Mouse (Mus musculus): ENCODE results near the gene Tax1bp1. TPM values are rescaled to one million over a fixed set of nuclear protein-coding genes. Genes with fewer than 3 reads are reported as not detected.

Gene Tax1bp1
- polyA plus RNA-seq, 1 experiment from 2014 or later, result 144 TPM

GRCm38 (mm10) chr6:52682607-52683006 lies 30.9 kb upstream of the Tax1bp1 start:
- no peaks in the 10 kb centered on the region for H3K27me3 ChIP-seq
- H3K4me1 ChIP-seq, result no peaks in the 10 kb centered on the region
- no peak for ATAC-seq (ENCODE audit: low FRiP score)
- H3K27ac ChIP-seq, result no peak overlapping the region
- no peak overlapping the region for H3K4me3 ChIP-seq
- H3K4me2 ChIP-seq (replicated peaks), result no peak overlapping the region
- 92% methylated on average over 3 of the region's 3 CpGs for WGBS
- H3K9ac ChIP-seq, result no peak overlapping the region
- H3K36me3 ChIP-seq, result no peaks in the 10 kb centered on the region
- H3K9me3 ChIP-seq (replicated peaks), result no peaks in the 10 kb centered on the region

DNA sequence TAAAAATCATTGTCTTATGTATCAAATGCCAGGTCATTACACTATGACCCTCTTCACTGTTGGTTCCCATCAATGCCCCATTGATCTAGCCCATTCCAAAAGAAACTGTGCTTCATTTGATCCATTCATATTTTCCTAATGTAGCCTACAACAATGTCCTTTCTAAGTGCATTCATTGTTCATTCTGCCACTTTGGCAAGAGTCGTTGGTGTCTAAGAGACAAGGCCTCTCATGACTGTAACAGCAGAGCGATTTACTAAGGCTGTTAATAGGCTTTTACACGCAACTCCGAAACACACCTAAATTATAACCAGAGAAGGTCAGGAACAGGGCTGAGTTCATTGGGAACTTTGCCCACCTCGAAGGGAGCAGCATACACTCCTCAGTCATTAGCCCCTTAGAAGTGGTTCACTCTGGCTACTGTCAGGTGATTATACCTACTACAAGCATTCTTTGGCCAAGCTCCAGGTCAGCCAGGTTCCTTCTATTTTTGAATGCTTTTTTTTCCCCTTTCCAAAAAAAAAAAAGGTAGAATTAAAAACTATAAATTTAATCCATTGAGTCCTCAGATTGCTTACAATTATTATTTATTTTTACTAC lies 26.5 kb upstream of the Tax1bp1 start:
- H3K4me2 ChIP-seq (replicated peaks), result no peak overlapping the region
- 77% methylated on average over 5 of the region's 5 CpGs for WGBS
- H3K27me3 ChIP-seq, result no peaks in the 10 kb centered on the region
- H3K36me3 ChIP-seq, result no peaks in the 10 kb centered on the region
- no peak overlapping the region for H3K9ac ChIP-seq
- H3K4me1 ChIP-seq, result no peaks in the 10 kb centered on the region
- no peak overlapping the region for H3K4me3 ChIP-seq
- H3K9me3 ChIP-seq (replicated peaks), result no peaks in the 10 kb centered on the region
- ATAC-seq (ENCODE audit: low FRiP score), result no peak
- no peak overlapping the region for H3K27ac ChIP-seq

DNA sequence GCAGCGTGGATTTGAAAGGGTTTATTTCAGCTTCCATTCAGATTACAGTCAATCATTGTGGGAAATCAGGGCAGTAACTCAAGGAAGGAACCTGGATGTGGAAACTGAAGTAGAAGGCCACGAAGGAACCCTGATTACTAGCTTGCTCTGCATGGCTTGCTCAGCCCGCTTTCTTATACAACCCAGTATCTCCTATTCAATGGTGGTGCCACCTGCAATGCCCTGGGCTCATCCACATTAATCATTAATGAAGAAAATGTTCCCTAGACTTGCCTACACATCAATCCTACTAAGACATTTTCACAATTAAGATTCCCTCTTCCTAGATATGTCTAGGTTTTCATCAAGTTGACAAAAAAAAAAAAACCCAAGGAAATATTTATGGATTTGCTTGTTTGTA lies 23.2 kb upstream of the Tax1bp1 start:
- 81% methylated on average over 3 of the region's 3 CpGs for WGBS
- no peak overlapping the region for H3K27ac ChIP-seq
- no peak for ATAC-seq (ENCODE audit: low FRiP score)

DNA sequence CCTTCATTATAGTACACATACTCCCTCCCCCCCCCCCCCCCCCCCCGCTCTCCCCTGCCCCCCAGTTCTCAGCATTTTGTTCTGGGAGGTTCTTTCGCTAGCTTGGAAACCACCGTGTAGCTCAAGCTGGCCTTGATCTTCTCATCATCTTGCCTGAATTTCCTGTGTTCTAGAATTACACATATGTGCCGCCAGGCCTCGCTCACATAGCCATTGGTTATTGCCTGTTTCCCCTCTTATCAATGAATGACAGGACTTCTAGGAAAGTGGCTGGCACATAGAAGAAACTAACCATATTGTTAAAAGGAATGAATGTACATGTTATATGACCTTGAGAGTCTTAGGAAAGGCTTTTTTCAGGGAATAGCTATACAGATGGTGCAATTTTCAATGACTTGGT lies 21.7 kb upstream of the Tax1bp1 start:
- ATAC-seq (ENCODE audit: low FRiP score), result no peak
- 88% methylated on average over 4 of the region's 5 CpGs for WGBS
- Histone ChIP-seq H3K36me3 (no peaks in the 10 kb centered on the region), H3K4me2 (replicated peaks) (no peak overlapping the region), H3K4me3 (no peak overlapping the region), H3K4me1 (no peaks in the 10 kb centered on the region), H3K27me3 (no peaks in the 10 kb centered on the region), H3K9me3 (replicated peaks) (no peaks in the 10 kb centered on the region), H3K9ac (no peak overlapping the region), H3K27ac (no peak overlapping the region)

More for the DNA sequence above, 23.2 kb upstream of the Tax1bp1 start:
- Histone ChIP-seq H3K36me3 (no peaks in the 10 kb centered on the region), H3K4me3 (no peak overlapping the region), H3K27me3 (no peaks in the 10 kb centered on the region), H3K4me2 (replicated peaks) (no peak overlapping the region), H3K9me3 (replicated peaks) (no peaks in the 10 kb centered on the region), H3K4me1 (no peaks in the 10 kb centered on the region), H3K9ac (no peak overlapping the region)

DNA sequence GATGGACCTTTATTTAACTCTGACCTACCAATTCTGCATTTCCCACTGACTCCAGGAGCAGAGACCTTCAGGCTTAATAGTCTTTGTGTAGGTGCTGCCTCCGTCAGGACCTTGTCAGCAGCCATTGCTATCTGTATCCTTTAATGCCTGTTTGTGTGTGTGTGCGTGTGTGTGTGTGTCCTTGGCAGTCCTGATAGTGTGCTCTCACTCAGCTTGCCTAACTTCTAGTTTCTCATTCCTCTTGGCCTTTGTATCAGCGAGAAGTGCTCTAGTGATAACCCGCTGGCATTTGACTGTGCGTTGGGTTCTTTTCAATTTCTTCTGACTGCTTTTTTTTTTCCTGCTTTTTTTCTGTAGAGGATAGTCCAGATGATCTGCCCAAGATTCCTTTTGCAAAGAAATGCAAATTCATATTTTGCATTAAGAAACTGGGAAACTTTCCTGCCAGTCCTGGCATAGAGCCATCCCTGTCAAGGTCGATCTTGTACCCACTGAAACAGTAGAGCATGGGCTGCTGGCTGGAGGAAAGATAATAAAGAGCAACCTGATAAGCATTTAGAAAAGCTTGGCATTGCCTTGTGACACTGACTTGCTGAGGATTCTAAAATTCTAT lies 21.0 kb upstream of the Tax1bp1 start:
- no peaks in the 10 kb centered on the region for H3K36me3 ChIP-seq
- H3K4me3 ChIP-seq, result no peak overlapping the region
- H3K27me3 ChIP-seq, result no peaks in the 10 kb centered on the region
- no peaks in the 10 kb centered on the region for H3K9me3 ChIP-seq (replicated peaks)
- H3K4me2 ChIP-seq (replicated peaks), result no peak overlapping the region
- 93% methylated on average over 6 of the region's 6 CpGs for WGBS
- no peak overlapping the region for H3K9ac ChIP-seq
- no peak for ATAC-seq (ENCODE audit: low FRiP score)
- no peaks in the 10 kb centered on the region for H3K4me1 ChIP-seq
- no peak overlapping the region for H3K27ac ChIP-seq

DNA sequence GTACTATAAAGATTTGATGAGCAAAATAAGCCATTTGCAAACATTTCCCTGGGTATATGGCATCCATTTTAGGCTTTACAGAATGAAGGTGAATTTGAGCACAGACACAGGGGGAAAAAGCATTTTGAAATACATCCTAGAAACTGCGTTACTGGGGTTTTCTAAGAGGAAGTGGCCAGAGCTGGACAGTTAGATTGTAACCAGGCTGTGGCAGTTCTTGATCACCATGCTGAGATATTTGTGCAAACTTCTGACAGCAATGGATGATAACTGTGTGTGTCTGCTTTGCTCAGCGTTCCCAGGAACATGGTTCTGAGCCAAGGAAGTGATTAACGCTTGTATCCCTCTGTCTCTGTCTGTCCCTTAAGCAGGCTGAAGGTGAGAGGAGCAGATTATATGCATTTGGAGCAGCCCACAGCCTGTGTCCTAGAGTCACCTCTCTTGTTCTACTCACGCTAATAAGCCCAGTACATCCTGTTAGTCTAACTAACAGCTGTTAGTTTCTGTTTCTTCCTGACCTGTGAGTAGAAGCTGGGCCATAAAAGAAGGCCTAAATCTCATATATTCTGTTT lies 15.5 kb upstream of the Tax1bp1 start:
- H3K9me3 ChIP-seq (replicated peaks), result no peaks in the 10 kb centered on the region
- H3K27ac ChIP-seq, result no peak overlapping the region
- no peak overlapping the region for H3K4me2 ChIP-seq (replicated peaks)
- H3K4me1 ChIP-seq, result no peaks in the 10 kb centered on the region
- H3K9ac ChIP-seq, result no peak overlapping the region
- H3K36me3 ChIP-seq, result no peaks in the 10 kb centered on the region
- no peaks in the 10 kb centered on the region for H3K27me3 ChIP-seq
- H3K4me3 ChIP-seq, result no peak overlapping the region
- ATAC-seq (ENCODE audit: low FRiP score), result no peak
- WGBS, result 72% methylated on average over 4 of the region's 4 CpGs

GRCm38 (mm10) chr6:52699050-52699449 lies 14.5 kb upstream of the Tax1bp1 start:
- no peaks in the 10 kb centered on the region for H3K36me3 ChIP-seq

GRCm38 (mm10) chr6:52699899-52700298 lies 13.6 kb upstream of the Tax1bp1 start:
- Histone ChIP-seq H3K4me2 (replicated peaks) (no peak overlapping the region), H3K36me3 (no peaks in the 10 kb centered on the region), H3K9me3 (replicated peaks) (no peaks in the 10 kb centered on the region), H3K9ac (no peak overlapping the region), H3K4me3 (no peak overlapping the region), H3K27me3 (no peaks in the 10 kb centered on the region), H3K27ac (no peak overlapping the region), H3K4me1 (no peaks in the 10 kb centered on the region)
- ATAC-seq (ENCODE audit: low FRiP score), result no peak
- 88% methylated on average over 4 of the region's 4 CpGs for WGBS

More at GRCm38 (mm10) chr6:52699050-52699449, 14.5 kb upstream of the Tax1bp1 start:
- WGBS, result 86% methylated on average over 1 of the region's 1 CpGs
- H3K27me3 ChIP-seq, result no peaks in the 10 kb centered on the region
- no peak overlapping the region for H3K27ac ChIP-seq
- no peaks in the 10 kb centered on the region for H3K9me3 ChIP-seq (replicated peaks)
- ATAC-seq (ENCODE audit: low FRiP score), result no peak
- H3K9ac ChIP-seq, result no peak overlapping the region
- H3K4me2 ChIP-seq (replicated peaks), result no peak overlapping the region
- no peak overlapping the region for H3K4me3 ChIP-seq
- no peaks in the 10 kb centered on the region for H3K4me1 ChIP-seq

DNA sequence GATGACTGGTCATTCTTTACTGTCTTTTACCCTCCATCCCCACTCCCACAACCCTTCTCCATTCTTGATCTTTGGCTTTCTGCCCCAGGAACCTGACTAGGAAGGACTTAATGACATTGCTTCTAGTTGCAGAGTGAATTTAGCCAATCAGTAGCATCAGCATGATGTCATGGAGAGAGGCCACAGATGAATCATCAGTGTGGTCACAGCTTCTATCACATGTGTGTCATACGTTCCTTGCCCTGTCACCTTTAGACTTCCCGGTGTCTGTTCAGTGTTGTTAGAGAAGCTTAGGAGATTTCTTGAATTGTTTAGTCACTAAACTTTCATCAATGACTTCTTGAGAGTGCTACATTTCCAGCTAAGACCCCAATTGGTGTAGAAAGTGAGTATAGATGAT lies 10.3 kb upstream of the Tax1bp1 start:
- H3K4me1 ChIP-seq, result no peaks in the 10 kb centered on the region
- no peak overlapping the region for H3K27ac ChIP-seq
- H3K36me3 ChIP-seq, result no peaks in the 10 kb centered on the region
- ATAC-seq (ENCODE audit: low FRiP score), result no peak
- H3K9me3 ChIP-seq (replicated peaks), result no peaks in the 10 kb centered on the region
- WGBS, result 93% methylated on average over 2 of the region's 2 CpGs
- no peak overlapping the region for H3K9ac ChIP-seq
- no peak overlapping the region for H3K4me2 ChIP-seq (replicated peaks)
- H3K27me3 ChIP-seq, result no peaks in the 10 kb centered on the region
- H3K4me3 ChIP-seq, result no peak overlapping the region

- Histone ChIP-seq H3K27me3 (no peaks in the 10 kb centered on the region), H3K4me2 (replicated peaks) (no peak overlapping the region), H3K4me1 (no peaks in the 10 kb centered on the region), H3K9ac (no peak overlapping the region), H3K36me3 (no peaks in the 10 kb centered on the region), H3K9me3 (replicated peaks) (no peaks in the 10 kb centered on the region), H3K27ac (no peak overlapping the region), H3K4me3 (no peak overlapping the region)
- ATAC-seq (ENCODE audit: low FRiP score), result no peak
These were observed 8.2 kb upstream of the Tax1bp1 start for GRCm38 (mm10) chr6:52705280-52705679.

DNA sequence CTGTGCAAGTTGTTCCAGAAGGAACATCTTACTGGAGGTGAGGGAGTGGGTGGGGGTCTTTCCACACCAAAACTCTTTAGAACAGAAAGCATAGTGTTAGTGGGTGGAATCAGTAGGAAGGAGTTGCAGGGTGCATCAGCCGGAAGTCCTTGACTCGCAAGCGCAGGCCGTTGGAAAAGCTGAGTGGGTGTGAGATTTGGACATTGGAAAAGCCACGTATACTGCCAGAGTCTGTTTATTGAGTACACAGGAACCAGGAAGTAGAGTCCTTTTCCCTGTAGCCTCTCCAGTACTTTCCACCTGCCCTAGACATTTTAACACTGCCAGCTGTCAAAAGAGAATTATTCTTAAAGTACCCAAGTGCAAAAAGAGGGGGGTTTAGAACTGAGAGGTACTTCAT lies 5.7 kb upstream of the Tax1bp1 start:
- Histone ChIP-seq H3K27me3 (no peaks in the 10 kb centered on the region), H3K9ac (no peak overlapping the region), H3K4me3 (no peak overlapping the region), H3K4me1 (no peaks in the 10 kb centered on the region), H3K27ac (no peak overlapping the region), H3K36me3 (no peaks in the 10 kb centered on the region), H3K9me3 (replicated peaks) (no peaks in the 10 kb centered on the region), H3K4me2 (replicated peaks) (no peak overlapping the region)
- ATAC-seq (ENCODE audit: low FRiP score), result no peak
- 92% methylated on average over 5 of the region's 5 CpGs for WGBS

GRCm38 (mm10) chr6:52712563-52712962 lies 966 bp upstream of the Tax1bp1 start:
- H3K4me2 ChIP-seq (replicated peaks), result no peak overlapping the region
- H3K36me3 ChIP-seq, result no peaks in the 10 kb centered on the region
- no peak overlapping the region for H3K4me3 ChIP-seq
- H3K27ac ChIP-seq, result no peak overlapping the region
- no peak for ATAC-seq (ENCODE audit: low FRiP score)
- no peaks in the 10 kb centered on the region for H3K9me3 ChIP-seq (replicated peaks)
- WGBS, result 74% methylated on average over 2 of the region's 2 CpGs
- peaks cover 4% of the 10 kb centered on the region for H3K4me1 ChIP-seq
- no peaks in the 10 kb centered on the region for H3K27me3 ChIP-seq
- H3K9ac ChIP-seq, result no peak overlapping the region

DNA sequence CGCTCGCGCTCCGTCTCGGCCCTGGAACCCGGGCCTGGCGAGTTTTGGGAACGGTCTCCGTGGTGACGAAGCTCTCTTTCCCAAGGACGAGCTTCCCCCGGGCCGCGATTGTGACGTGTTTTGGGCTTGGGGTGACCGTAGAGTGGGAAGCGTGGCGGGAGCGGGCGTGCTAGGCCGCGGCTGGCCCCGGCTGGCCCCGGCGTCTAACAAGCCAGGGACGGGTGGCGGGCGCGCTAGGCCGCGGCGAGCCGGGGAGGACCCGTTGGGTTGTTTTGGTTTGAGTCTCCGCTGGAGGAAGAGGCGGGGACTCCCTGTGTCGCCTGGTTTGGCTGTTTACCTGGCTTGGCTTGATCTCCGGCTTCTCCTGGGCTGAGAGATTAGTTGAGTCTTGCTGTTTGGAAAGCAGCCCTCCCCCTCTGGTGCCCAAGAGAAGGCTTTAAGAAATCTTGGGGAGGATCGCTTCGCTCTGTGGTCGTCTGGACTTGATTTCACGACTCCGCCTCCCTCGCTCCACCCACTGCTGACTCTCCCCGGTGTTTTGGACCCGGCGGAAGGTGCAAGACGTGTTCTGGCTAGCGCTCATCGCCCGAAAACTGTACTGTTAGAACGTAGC lies 474 bp downstream of the Tax1bp1 start:
- H3K27me3 ChIP-seq, result no peaks in the 10 kb centered on the region
- H3K9me3 ChIP-seq (replicated peaks), result no peaks in the 10 kb centered on the region
- WGBS, result under 1% methylated on average over 52 of the region's 52 CpGs
- peak overlapping the region; percentile 90 for H3K9ac ChIP-seq
- peak overlapping the region; percentile 90 for H3K27ac ChIP-seq
- peak overlapping the region; percentile 70 for H3K4me2 ChIP-seq (replicated peaks)
- ATAC-seq (ENCODE audit: low FRiP score), result peak; percentile 80
- peaks cover 4% of the 10 kb centered on the region for H3K4me1 ChIP-seq
- peak overlapping the region; percentile 94 for H3K4me3 ChIP-seq
- no peaks in the 10 kb centered on the region for H3K36me3 ChIP-seq
